Mouse (Mus musculus) neural tube, embryonic 14.5 days (tissue): ENCODE data around the gene Gm47969. TPM values are rescaled to one million over a fixed set of nuclear protein-coding genes. Genes with fewer than 3 reads are reported as not detected.

Experiments used
- polyA plus RNA-seq: library from polyadenylated mRNA; unstranded; fragments of >200 nt; fragmentation: Nextera tagmentation; extraction: Ambion mirVana; gene quantifications from 2 replicates; pipeline ENCODE4 v1.2.1, GENCODE M21; 2014

Gene Gm47969
- polyA plus RNA-seq, 1 experiment from 2014 or later: not detected

Other genes with a start within 250 kb of the Gm47969 start
- gene Agfg1, start 205.4 kb upstream of the Gm47969 start, polyA plus RNA-seq: 39.5 and 45.9 TPM in 2 replicates
- not detected in 2 replicates for gene A030005L19Rik, start 131.6 kb upstream of the Gm47969 start, polyA plus RNA-seq
- not detected in 2 replicates for gene A030014E15Rik, start 120.0 kb upstream of the Gm47969 start, polyA plus RNA-seq
- not detected in 2 replicates for gene Gm6217, start 113.5 kb upstream of the Gm47969 start, polyA plus RNA-seq
- not detected in 2 replicates for gene A030003K21Rik, start 101.5 kb upstream of the Gm47969 start, polyA plus RNA-seq
- not detected in 2 replicates for gene Gm7544, start 88.9 kb upstream of the Gm47969 start, polyA plus RNA-seq
- not detected in 2 replicates for gene Gm47955, start 84.6 kb upstream of the Gm47969 start, polyA plus RNA-seq
- gene Gm47959, start 44.4 kb upstream of the Gm47969 start, polyA plus RNA-seq: not detected in 2 replicates
- 0.66 and 0.85 TPM in 2 replicates for gene Slc19a3, start 6.5 kb upstream of the Gm47969 start, polyA plus RNA-seq
- not detected in 2 replicates for gene Krtap28-10, start 2.5 kb upstream of the Gm47969 start, polyA plus RNA-seq
- gene A030005K14Rik, start 14.4 kb downstream of the Gm47969 start, polyA plus RNA-seq: not detected in 2 replicates
- gene Krtap28-13, start 16.0 kb downstream of the Gm47969 start, polyA plus RNA-seq: not detected in 2 replicates
- not detected in 2 replicates for gene Ccl20, start 71.8 kb downstream of the Gm47969 start, polyA plus RNA-seq
- 0.73 and 1.6 TPM in 2 replicates for gene Daw1, start 114.8 kb downstream of the Gm47969 start, polyA plus RNA-seq